Mouse (Mus musculus) CH12.LX (cell line): Measurements from ENCODE around the gene Wdr24.

Source experiments
- CHD2 ChIP-seq: IDR thresholded peaks from 2 replicates; pipeline ENCODE4 v1.6.1; 2011; ENCODE audit warnings: low read length, improper control_type of control experiment
- CTCF ChIP-seq, 2 experiments: IDR thresholded peaks in 1 of 2; conservative IDR thresholded peaks in 1 of 2; 2 replicates each; pipeline ENCODE4 v1.5.1; 2011 to 2012; ENCODE audit warnings: low read depth in 2 of 2, low read length in 2 of 2, improper control_type of control experiment in 1 of 2, inconsistent platforms in 1 of 2, mild to moderate bottlenecking in 1 of 2, moderate library complexity in 1 of 2
- EP300 ChIP-seq: IDR thresholded peaks from 2 replicates; pipeline ENCODE4 v1.6.1; 2011; ENCODE audit warnings: low read length, improper control_type of control experiment
- MEF2A ChIP-seq: IDR thresholded peaks from 2 replicates; pipeline ENCODE4 v1.6.1; 2014; ENCODE audit warnings: low read depth, mild to moderate bottlenecking, inconsistent platforms, low read length, improper control_type of control experiment, borderline replicate concordance
- NELFE ChIP-seq: IDR thresholded peaks from 2 replicates; pipeline ENCODE4 v1.6.1; 2011; ENCODE audit warnings: low read depth, low read length, improper control_type of control experiment
- POLR2A ChIP-seq: IDR thresholded peaks from 2 replicates; pipeline ENCODE4 v1.6.1; 2011; ENCODE audit warnings: low read depth, mild to moderate bottlenecking, improper control_type of control experiment, low read length
- POLR2AphosphoS2 ChIP-seq: IDR thresholded peaks from 2 replicates; pipeline ENCODE4 v1.6.1; 2011; ENCODE audit warnings: low read depth, low read length, improper control_type of control experiment
- RAD21 ChIP-seq: IDR thresholded peaks from 2 replicates; pipeline ENCODE4 v1.6.1; 2011; ENCODE audit warnings: low read depth, mild to moderate bottlenecking, low read length, improper control_type of control experiment, moderate library complexity
- SIN3A ChIP-seq: IDR thresholded peaks from 2 replicates; pipeline ENCODE4 v1.6.1; 2012; ENCODE audit warnings: low read length, improper control_type of control experiment, inconsistent platforms
- TBP ChIP-seq: conservative IDR thresholded peaks from 2 replicates; pipeline ENCODE4 v1.6.1; 2011; ENCODE audit warnings: low read depth, low read length, improper control_type of control experiment
- TCF12 ChIP-seq: IDR thresholded peaks from 2 replicates; pipeline ENCODE4 v1.6.1; 2014; ENCODE audit warnings: low read depth, mild to moderate bottlenecking, inconsistent platforms, low read length, improper control_type of control experiment
- USF1 ChIP-seq: IDR thresholded peaks from 2 replicates; pipeline ENCODE4 v1.6.1; 2014; ENCODE audit warnings: low read depth, mild to moderate bottlenecking, inconsistent platforms, low read length, improper control_type of control experiment
- USF2 ChIP-seq: conservative IDR thresholded peaks from 2 replicates; pipeline ENCODE4 v1.6.1; 2011; ENCODE audit warnings: low read depth, low read length, improper control_type of control experiment
- ZMIZ1 ChIP-seq: IDR thresholded peaks from 2 replicates; pipeline ENCODE4 v1.6.1; 2012; ENCODE audit warnings: low read depth, mild to moderate bottlenecking, inconsistent platforms, low read length, improper control_type of control experiment

GRCm38 (mm10) chr17:25831451-25832281 is 8.2 kb downstream of the Wdr24 start:
- TF ChIP-seq USF1 = no peak
- TF ChIP-seq ZMIZ1 = no peak
- TF ChIP-seq CTCF (conservative IDR thresholded peaks at IDR 0.05 in 1 of 2, IDR thresholded peaks at IDR 0.05 in 1 of 2; ENCODE audit: low read depth in 2 of 2, low read length in 2 of 2) = no peak
- no peak for TF ChIP-seq MEF2A
- TF ChIP-seq USF2 = no peak
- no peak for TF ChIP-seq RAD21
- no peak for TF ChIP-seq EP300
- TF ChIP-seq POLR2A = no peak
- no peak for TF ChIP-seq NELFE
- no peak for TF ChIP-seq CHD2
- no peak for TF ChIP-seq POLR2AphosphoS2
- TF ChIP-seq TCF12 = no peak
- TF ChIP-seq SIN3A = no peak
- no peak for TF ChIP-seq TBP
